Mouse (Mus musculus) forebrain, embryonic 16.5 days (tissue): ENCODE measurements around the gene Grin1. TPM values are rescaled to one million over a fixed set of nuclear protein-coding genes. Genes with fewer than 3 reads are reported as not detected.
A peak's percentile ranks its signal among the peaks of the same experiment; 100 is the strongest.

ENCODE experiments used
- ATAC-seq: fragments of 200-750 bp; cut with Nextera tagmentation; 2 replicates; pipeline ENCODE4 v1.8.0; 2017; ENCODE audit warnings: mild to moderate bottlenecking, moderate library complexity
- H3K27ac ChIP-seq: fragments of 300-500 bp; sonication (generic); 2 replicates; pipeline ENCODE4 v1.5.1; 2014; ENCODE audit warnings: low read length, control low read depth
- H3K27me3 ChIP-seq: fragments of 300-500 bp; sonication (generic); replicated peaks from 2 replicates; pipeline ENCODE4 v1.6.1; 2014; ENCODE audit warnings: low read length; ENCODE audit not compliant: control insufficient read depth, insufficient read depth
- H3K36me3 ChIP-seq: fragments of 300-500 bp; sonication (generic); 2 replicates; pipeline ENCODE4 v1.6.1; 2014; ENCODE audit not compliant: control insufficient read depth, insufficient read depth
- H3K4me1 ChIP-seq: fragments of 300-500 bp; sonication (generic); replicated peaks from 2 replicates; pipeline ENCODE4 v1.6.1; 2014; ENCODE audit warnings: low read length; ENCODE audit not compliant: control insufficient read depth, insufficient read depth
- H3K4me2 ChIP-seq: fragments of 300-500 bp; sonication (generic); 2 replicates; pipeline ENCODE4 v1.6.1; 2014; ENCODE audit warnings: mild to moderate bottlenecking, low read length, control low read depth
- H3K4me3 ChIP-seq: fragments of 300-500 bp; sonication (generic); replicated peaks from 2 replicates; pipeline ENCODE4 v1.5.1; 2014; ENCODE audit warnings: mild to moderate bottlenecking, low read length, control low read depth
- H3K9ac ChIP-seq: fragments of 300-500 bp; sonication (generic); replicated peaks from 2 replicates; pipeline ENCODE4 v1.6.1; 2014; ENCODE audit warnings: low read depth, low read length, control low read depth
- H3K9me3 ChIP-seq: fragments of 300-500 bp; sonication (generic); 2 replicates; pipeline ENCODE4 v1.6.1; 2016; ENCODE audit warnings: low read length; ENCODE audit not compliant: control insufficient read depth
- WGBS: fragments of 180-500 bp; shearing (Covaris S2); extraction: QIAGEN DNeasy Blood & Tissue Kit; methylation state at CpG from one replicate; pipeline ENCODE4 v1.1.7; 2014; 5-methylcytosine and 5-hydroxymethylcytosine counted together
- polyA plus RNA-seq: library from polyadenylated mRNA; unstranded; fragments of >200 nt; fragmentation: Nextera tagmentation; extraction: Ambion mirVana; gene quantifications from 2 replicates; pipeline ENCODE4 v1.2.1, GENCODE M21; 2015

Gene Grin1
- polyA plus RNA-seq, 1 experiment from 2014 or later: 29.4 TPM

GRCm38 (mm10) chr2:25326036-25326435 is 7.0 kb upstream of the Grin1 start:
- H3K27me3 ChIP-seq: peaks cover 9% of the 10 kb centered on the region; the same call in 1 of the 2 replicates
- no peak overlapping the region for H3K27ac ChIP-seq
- peaks cover under 1% of the 10 kb centered on the region; the same call in 1 of the 2 replicates for H3K4me1 ChIP-seq
- ATAC-seq: no peak
- H3K9ac ChIP-seq: no peak overlapping the region
- H3K9me3 ChIP-seq: no peaks in the 10 kb centered on the region
- WGBS: 79% methylated on average over 2 of the region's 2 CpGs
- H3K4me2 ChIP-seq: no peak overlapping the region
- no peak overlapping the region for H3K4me3 ChIP-seq
- H3K36me3 ChIP-seq: no peaks in the 10 kb centered on the region

DNA sequence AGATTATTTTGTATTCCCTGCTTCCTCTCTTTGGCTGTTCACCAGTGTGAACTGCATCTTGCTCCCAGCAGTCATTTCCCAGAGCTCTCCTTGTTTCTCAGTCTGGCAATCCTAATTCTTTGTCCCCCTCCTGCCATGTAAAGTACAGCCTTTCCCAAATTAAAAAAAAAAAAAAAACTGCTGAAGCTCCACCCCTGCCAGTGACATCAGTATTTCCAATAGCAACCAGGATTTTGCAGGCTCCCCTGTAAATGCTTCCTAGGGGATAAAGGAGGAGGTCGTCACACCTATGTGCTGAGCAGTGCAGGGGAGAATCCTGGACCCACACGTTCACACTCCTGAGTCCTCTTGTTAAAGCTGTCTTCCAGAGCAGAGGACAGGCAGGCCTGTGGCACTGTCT is 1.1 kb upstream of the Grin1 start:
- Histone ChIP-seq H3K27me3 (peaks cover 30% of the 10 kb centered on the region), H3K4me3 (no peak overlapping the region), H3K4me2 (no peak overlapping the region), H3K4me1 (peaks cover 10% of the 10 kb centered on the region), H3K36me3 (no peaks in the 10 kb centered on the region), H3K9ac (no peak overlapping the region), H3K27ac (no peak overlapping the region), H3K9me3 (no peaks in the 10 kb centered on the region)
- 28% methylated on average over 2 of the region's 2 CpGs for WGBS
- no peak for ATAC-seq

- H3K4me1 ChIP-seq: peaks cover 10% of the 10 kb centered on the region
- 5% methylated on average over 31 of the region's 31 CpGs for WGBS
- peaks cover 39% of the 10 kb centered on the region for H3K27me3 ChIP-seq
- peak overlapping the region; percentile 75 for H3K9ac ChIP-seq
- peak overlapping the region; percentile 84 for H3K27ac ChIP-seq
- no peaks in the 10 kb centered on the region for H3K9me3 ChIP-seq
- peak overlapping the region; percentile 64 for H3K4me2 ChIP-seq
- ATAC-seq: peak; percentile 57
- H3K4me3 ChIP-seq: peak overlapping the region; percentile 69
- no peaks in the 10 kb centered on the region for H3K36me3 ChIP-seq
Observed at GRCm38 (mm10) chr2:25318119-25318966, 644 bp downstream of the Grin1 start.

DNA sequence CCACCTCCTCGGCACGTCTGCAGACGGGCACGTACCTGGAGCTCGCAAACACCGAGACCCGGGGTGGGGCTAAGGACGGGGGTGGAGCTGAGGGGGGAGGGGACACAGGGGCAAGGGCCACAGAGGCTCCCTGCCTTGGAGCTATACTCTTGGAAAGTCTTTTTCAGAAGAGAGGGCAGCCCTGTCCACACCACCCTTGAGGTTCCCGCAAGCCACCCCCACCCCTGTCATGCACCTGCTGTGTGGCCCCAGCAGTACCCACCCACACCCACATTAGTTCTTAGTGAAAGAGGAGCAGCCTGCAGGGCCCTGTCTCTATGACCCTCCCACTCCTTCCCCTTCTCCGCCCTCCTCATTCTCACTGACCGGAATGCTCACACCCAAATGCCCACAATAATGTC is 7.5 kb downstream of the Grin1 start:
- ATAC-seq: no peak
- no peak overlapping the region for H3K27ac ChIP-seq
- H3K4me3 ChIP-seq: no peak overlapping the region
- no peaks in the 10 kb centered on the region for H3K4me1 ChIP-seq
- H3K4me2 ChIP-seq: no peak overlapping the region
- H3K27me3 ChIP-seq: peaks cover 77% of the 10 kb centered on the region
- H3K9me3 ChIP-seq: no peaks in the 10 kb centered on the region
- WGBS: 11% methylated on average over 11 of the region's 11 CpGs
- H3K36me3 ChIP-seq: no peaks in the 10 kb centered on the region
- no peak overlapping the region for H3K9ac ChIP-seq

DNA sequence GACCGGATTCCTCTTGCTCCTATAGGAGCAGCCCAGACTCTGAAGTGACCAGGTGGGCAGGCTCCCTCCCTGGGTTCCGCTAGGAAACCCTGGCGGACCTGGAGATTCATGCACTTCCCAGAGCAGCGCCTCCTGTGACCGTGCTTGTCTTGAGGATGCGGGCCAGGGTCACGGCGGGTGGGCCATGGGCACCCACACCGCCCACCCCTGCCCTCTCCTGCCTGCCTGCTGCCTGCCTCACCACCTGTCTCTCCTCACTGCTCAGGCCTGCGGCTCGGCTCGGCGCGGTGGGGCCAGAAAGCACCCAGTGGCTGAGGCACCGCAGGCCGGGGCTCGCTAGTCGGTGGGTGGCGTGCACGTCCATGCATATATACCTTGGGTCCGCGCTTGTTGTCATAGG is 8.0 kb downstream of the Grin1 start:
- H3K4me3 ChIP-seq: no peak overlapping the region
- H3K4me1 ChIP-seq: no peaks in the 10 kb centered on the region
- H3K9me3 ChIP-seq: no peaks in the 10 kb centered on the region
- WGBS: 1% methylated on average over 22 of the region's 22 CpGs
- H3K36me3 ChIP-seq: no peaks in the 10 kb centered on the region
- H3K4me2 ChIP-seq: no peak overlapping the region
- ATAC-seq: no peak
- no peak overlapping the region for H3K27ac ChIP-seq
- H3K27me3 ChIP-seq: peaks cover 74% of the 10 kb centered on the region
- no peak overlapping the region for H3K9ac ChIP-seq

- 58% methylated on average over 10 of the region's 10 CpGs for WGBS
- Histone ChIP-seq H3K4me2 (no peak overlapping the region), H3K27me3 (peaks cover 73% of the 10 kb centered on the region), H3K4me3 (no peak overlapping the region), H3K9me3 (no peaks in the 10 kb centered on the region), H3K27ac (no peak overlapping the region), H3K36me3 (no peaks in the 10 kb centered on the region), H3K9ac (no peak overlapping the region), H3K4me1 (peaks cover 5% of the 10 kb centered on the region)
- ATAC-seq: no peak
Observed at GRCm38 (mm10) chr2:25310180-25310579, 8.8 kb downstream of the Grin1 start.

- Histone ChIP-seq H3K27me3 (peaks cover 43% of the 10 kb centered on the region), H3K36me3 (no peaks in the 10 kb centered on the region), H3K9me3 (no peaks in the 10 kb centered on the region), H3K4me3 (peak overlapping the region; percentile 61), H3K9ac (peak overlapping the region; percentile 67), H3K4me1 (peaks cover 13% of the 10 kb centered on the region), H3K27ac (no peak overlapping the region), H3K4me2 (peak overlapping the region; percentile 91)
- whole genome bisulfite sequencing: 50% methylated on average over 14 of the region's 14 CpGs
- ATAC-seq: peak; percentile 7; the same call in 1 of the 2 replicates
Observed at GRCm38 (mm10) chr2:25305587-25306359, 13.2 kb downstream of the Grin1 start.

DNA sequence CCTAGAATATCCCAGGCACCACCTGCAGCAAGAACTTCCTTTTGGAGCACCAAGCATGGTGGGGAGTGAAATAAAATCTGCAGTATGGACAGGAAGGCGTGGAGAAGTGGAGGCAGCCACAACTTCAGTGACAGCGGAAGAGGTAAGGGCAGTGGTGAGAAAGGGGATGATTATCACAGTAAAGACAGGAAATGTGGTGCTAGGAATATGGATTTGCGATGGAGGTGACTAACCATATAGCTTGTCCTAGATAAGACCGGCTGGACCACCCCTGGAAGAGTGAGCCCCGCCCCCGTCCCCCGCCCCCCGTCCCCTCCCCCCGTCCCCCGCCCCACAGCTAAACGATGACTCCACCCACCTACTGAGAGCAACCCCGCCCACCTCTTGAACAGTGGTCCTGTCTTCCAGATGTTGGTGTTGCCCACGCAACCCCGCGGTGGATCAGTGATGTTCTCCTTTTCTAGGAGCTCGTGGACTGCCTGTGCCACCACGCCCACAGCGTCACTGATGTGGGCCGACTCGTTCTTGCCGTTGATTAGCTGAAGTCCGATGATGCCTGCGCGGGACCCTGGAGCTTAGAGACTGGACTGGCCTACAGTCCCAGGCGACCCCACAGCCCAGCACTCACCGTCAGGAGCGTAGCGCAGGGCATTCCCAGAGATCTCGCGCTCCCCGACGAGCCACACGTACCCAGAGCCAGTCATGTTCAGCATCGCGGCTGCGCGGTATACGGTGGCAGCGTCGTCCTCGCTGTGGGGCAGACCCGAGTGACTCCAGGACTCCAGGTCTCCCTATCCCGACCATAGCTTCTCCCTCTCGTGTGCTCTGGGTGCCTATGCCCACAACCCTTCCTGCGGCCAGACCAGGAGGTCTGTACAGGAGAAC is 14.1 kb downstream of the Grin1 start:
- peaks cover 35% of the 10 kb centered on the region for H3K27me3 ChIP-seq
- 2% methylated on average over 41 of the region's 45 CpGs for WGBS
- peak; percentile 84 for ATAC-seq
- H3K9ac ChIP-seq: peak overlapping the region; percentile 67
- no peaks in the 10 kb centered on the region for H3K36me3 ChIP-seq
- no peak overlapping the region for H3K27ac ChIP-seq
- H3K4me2 ChIP-seq: peak overlapping the region; percentile 91
- H3K4me3 ChIP-seq: peak overlapping the region; percentile 61
- H3K4me1 ChIP-seq: peaks cover 13% of the 10 kb centered on the region
- H3K9me3 ChIP-seq: no peaks in the 10 kb centered on the region
